Mouse (Mus musculus): ENCODE data around the gene Gata2. TPM values are rescaled to one million over a fixed set of nuclear protein-coding genes. Genes with fewer than 3 reads are reported as not detected.

Gata2 gene
- total RNA-seq (2023): 0.76 TPM

GRCm38 (mm10) chr6:88193433-88194052 is at the start of gene Gata2:
Gata2 (plus strand) TSS chr6:88193891.

GRCm38 (mm10) chr6:88221968-88222367 is 28.3 kb downstream of the Gata2 start, which contains the start of gene Dnajb8:
Dnajb8 (plus strand) TSS chr6:88222268.

Other genes starting within 250 kb of the Gata2 start
- gene H1fx, start 212.3 kb upstream of the Gata2 start, total RNA-seq (2023): 0.64 TPM
- 151 TPM for gene Rab7, start 148.6 kb upstream of the Gata2 start, total RNA-seq (2023)
- 91.0 TPM for gene Rpn1, start 109.4 kb upstream of the Gata2 start, total RNA-seq (2023)
- not detected for gene Dnajb8, start 28.4 kb downstream of the Gata2 start, total RNA-seq (2023)